Mouse (Mus musculus) inflammation-experienced regulatory T-cells, adult 6 months (primary cell): ENCODE results near the gene Zfp579. TPM values are rescaled to one million over a fixed set of nuclear protein-coding genes. Genes with fewer than 3 reads are reported as not detected.

ENCODE experiments used
- ATAC-seq: one replicate; pipeline ENCODE4 v1.8.0; 2017
- polyA plus RNA-seq, 3 experiments: library from polyadenylated mRNA; unstranded; fragments of 100-300 nt; shearing (Covaris generic); gene quantifications; one replicate each; pipeline ENCODE4 v1.2.1; 2017

Gene Zfp579
- polyA plus RNA-seq, 3 experiments from 2014 or later = 4.3 to 6.0 (median 5.1) TPM

- ATAC-seq = no peak
These were observed 38.6 kb downstream of the Zfp579 start for GRCm38 (mm10) chr7:4957361-4957760.

GRCm38 (mm10) chr7:4953815-4954445, 42.0 kb downstream of the Zfp579 start:
- no peak for ATAC-seq

- no peak for ATAC-seq
These were observed 45.2 kb downstream of the Zfp579 start for GRCm38 (mm10) chr7:4950561-4951342.

GRCm38 (mm10) chr7:4948386-4948785, 47.6 kb downstream of the Zfp579 start:
- peak; percentile 80 for ATAC-seq

- no peak for ATAC-seq
These were observed 48.1 kb downstream of the Zfp579 start for GRCm38 (mm10) chr7:4947855-4948254.

GRCm38 (mm10) chr7:4943223-4943815, 52.6 kb downstream of the Zfp579 start:
- peak; percentile 93 for ATAC-seq

GRCm38 (mm10) chr7:4942673-4943072, 53.3 kb downstream of the Zfp579 start:
- ATAC-seq = no peak

- peak; percentile 57 for ATAC-seq
These were observed 55.9 kb downstream of the Zfp579 start for GRCm38 (mm10) chr7:4940068-4940479.

GRCm38 (mm10) chr7:4938456-4938855, 57.5 kb downstream of the Zfp579 start:
- ATAC-seq = peak; percentile 23

GRCm38 (mm10) chr7:4937392-4937791, 58.6 kb downstream of the Zfp579 start:
- no peak for ATAC-seq

- ATAC-seq = no peak
These were observed 59.1 kb downstream of the Zfp579 start for GRCm38 (mm10) chr7:4936832-4937231.

GRCm38 (mm10) chr7:4934160-4934914, 61.6 kb downstream of the Zfp579 start:
- no peak for ATAC-seq

Other genes with a start within 250 kb of the Zfp579 start
- gene Cox6b2, start 243.1 kb downstream of the Zfp579 start, polyA plus RNA-seq = 1 to 10 TPM in 1 of 3 experiments, under 1 TPM in 1, not detected in 1; 0.86 to 1.4 TPM
- gene Fam71e2, start 224.9 kb downstream of the Zfp579 start, polyA plus RNA-seq = not detected
- gene Il11, start 213.3 kb downstream of the Zfp579 start, polyA plus RNA-seq = not detected
- gene Tmem190, start 213.2 kb downstream of the Zfp579 start, polyA plus RNA-seq = not detected
- under 1 TPM in 1 of 3 experiments, not detected in 2; 0.90 TPM for gene Tmem238, start 206.5 kb downstream of the Zfp579 start, polyA plus RNA-seq
- gene Rpl28, start 203.3 kb downstream of the Zfp579 start, polyA plus RNA-seq = 100 to 1,000 TPM; 324 to 638 (median 419) TPM
- 10 to 100 TPM; 13.2 to 64.5 (median 31.1) TPM for gene Ube2s, start 183.6 kb downstream of the Zfp579 start, polyA plus RNA-seq
- not detected for gene Shisa7, start 151.5 kb downstream of the Zfp579 start, polyA plus RNA-seq
- gene Isoc2b, start 125.9 kb downstream of the Zfp579 start, polyA plus RNA-seq = 10 to 100 TPM; 26.6 to 36.5 (median 34.4) TPM
- gene Isoc2a, start 119.0 kb downstream of the Zfp579 start, polyA plus RNA-seq = under 1 TPM; 0.58 to 0.92 (median 0.70) TPM
- gene Gm36210, start 89.6 kb downstream of the Zfp579 start, polyA plus RNA-seq = not detected
- 1 to 10 TPM in 2 of 3 experiments, under 1 TPM in 1; 0.93 to 1.8 (median 1.6) TPM for gene Zfp628, start 80.9 kb downstream of the Zfp579 start, polyA plus RNA-seq
- gene Nat14, start 74.1 kb downstream of the Zfp579 start, polyA plus RNA-seq = under 1 TPM in 2 of 3 experiments, not detected in 1; 0.34 to 0.44 TPM
- not detected for gene Ssc5d, start 70.4 kb downstream of the Zfp579 start, polyA plus RNA-seq
- gene Sbk2, start 31.8 kb downstream of the Zfp579 start, polyA plus RNA-seq = 1 to 10 TPM in 2 of 3 experiments, not detected in 1; 1.2 to 2.0 TPM
- gene Sbk3, start 25.0 kb downstream of the Zfp579 start, polyA plus RNA-seq = not detected
- 10 to 100 TPM; 34.4 to 44.7 (median 38.9) TPM for gene Zfp524, start 18.3 kb upstream of the Zfp579 start, polyA plus RNA-seq
- gene Fiz1, start 18.5 kb upstream of the Zfp579 start, polyA plus RNA-seq = 10 to 100 TPM in 1 of 3 experiments, 1 to 10 TPM in 2; 7.2 to 15.1 (median 7.9) TPM
- 10 to 100 TPM in 2 of 3 experiments, 1 to 10 TPM in 1; 7.8 to 17.2 (median 10.8) TPM for gene Gm44973, start 19.3 kb upstream of the Zfp579 start, polyA plus RNA-seq
- 1 to 10 TPM; 2.5 to 6.7 (median 5.2) TPM for gene Zfp865, start 24.2 kb upstream of the Zfp579 start, polyA plus RNA-seq
- not detected for gene Ccdc106, start 24.4 kb upstream of the Zfp579 start, polyA plus RNA-seq
- gene 4632433K11Rik, start 38.0 kb upstream of the Zfp579 start, polyA plus RNA-seq = not detected
- 1 to 10 TPM; 3.0 to 5.1 (median 3.7) TPM for gene Zfp784, start 42.3 kb upstream of the Zfp579 start, polyA plus RNA-seq
- gene Zfp580, start 55.4 kb upstream of the Zfp579 start, polyA plus RNA-seq = 1 to 10 TPM in 1 of 3 experiments, under 1 TPM in 2; 0.77 to 1.3 (median 0.93) TPM
- gene U2af2, start 66.0 kb upstream of the Zfp579 start, polyA plus RNA-seq = 10 to 100 TPM; 26.0 to 33.4 (median 32.0) TPM
- gene Epn1, start 84.1 kb upstream of the Zfp579 start, polyA plus RNA-seq = 1 to 10 TPM; 5.8 to 7.3 (median 6.8) TPM
- gene Rfpl4, start 120.8 kb upstream of the Zfp579 start, polyA plus RNA-seq = not detected
- under 1 TPM in 1 of 3 experiments, not detected in 2; 0.50 TPM for gene Rasl2-9, start 129.8 kb upstream of the Zfp579 start, polyA plus RNA-seq
- gene Vmn1r55, start 153.5 kb upstream of the Zfp579 start, polyA plus RNA-seq = under 1 TPM in 2 of 3 experiments, not detected in 1; 0.15 to 0.40 TPM
- not detected for gene Vmn1r56, start 200.6 kb upstream of the Zfp579 start, polyA plus RNA-seq
- not detected for gene Vmn1r57, start 222.3 kb upstream of the Zfp579 start, polyA plus RNA-seq